Mouse (Mus musculus) left cerebral cortex, adult 9 months (tissue): Measurements from ENCODE around the gene Creb5.
A peak's percentile ranks its signal among the peaks of the same experiment; 100 is the strongest.
"Not testable (repeated sequence)": the region's sequence is repeated elsewhere in the genome, so short reads cannot be mapped to it uniquely, and the experiment has no call there.

ENCODE experiments used
- DNase-seq, 2 experiments: peaks; one replicate each; pipeline ENCODE4 v3.0.0; 2022; ENCODE audit warnings: low spot score in 2 of 2

Gene Creb5

GRCm38 (mm10) chr6:53319543-53320325 is 32.7 kb downstream of the Creb5 start:
- DNase-seq, result peak in 1 of 2 experiments; percentile 4

- no peak for DNase-seq
Observed at GRCm38 (mm10) chr6:53337398-53337797, 50.3 kb downstream of the Creb5 start.

GRCm38 (mm10) chr6:53352311-53352960 is 65.4 kb downstream of the Creb5 start:
- DNase-seq, result no peak

- no peak for DNase-seq
Observed at GRCm38 (mm10) chr6:53356328-53356727, 69.3 kb downstream of the Creb5 start.

- no peak for DNase-seq
Observed at GRCm38 (mm10) chr6:53363535-53363934, 76.5 kb downstream of the Creb5 start.

GRCm38 (mm10) chr6:53363981-53364391 is 76.9 kb downstream of the Creb5 start:
- DNase-seq, result no peak

GRCm38 (mm10) chr6:53369147-53369546 is 82.1 kb downstream of the Creb5 start:
- no peak for DNase-seq

- DNase-seq, result no peak
Observed at GRCm38 (mm10) chr6:53369928-53370327, 82.9 kb downstream of the Creb5 start.

- DNase-seq, result no peak
Observed at GRCm38 (mm10) chr6:53371962-53372361, 84.9 kb downstream of the Creb5 start.

- DNase-seq, result no peak
Observed at GRCm38 (mm10) chr6:53374315-53374941, 87.4 kb downstream of the Creb5 start.

GRCm38 (mm10) chr6:53389277-53389676 is 102.2 kb downstream of the Creb5 start:
- no peak for DNase-seq

GRCm38 (mm10) chr6:53390413-53390812 is 103.3 kb downstream of the Creb5 start:
- DNase-seq, result peak in 1 of 2 experiments; percentile 33

GRCm38 (mm10) chr6:53394026-53394425 is 107.0 kb downstream of the Creb5 start:
- no peak for DNase-seq

- DNase-seq, result no peak
Observed at GRCm38 (mm10) chr6:53395208-53395607, 108.1 kb downstream of the Creb5 start.

- peak in 1 of 2 experiments; percentile 12 for DNase-seq
Observed at GRCm38 (mm10) chr6:53396421-53396820, 109.4 kb downstream of the Creb5 start.

- no peak for DNase-seq
Observed at GRCm38 (mm10) chr6:53397797-53398196, 110.7 kb downstream of the Creb5 start.

- DNase-seq, result no peak
Observed at GRCm38 (mm10) chr6:53398297-53399140, 111.4 kb downstream of the Creb5 start.

- no peak for DNase-seq
Observed at GRCm38 (mm10) chr6:53401364-53401763, 114.3 kb downstream of the Creb5 start.

GRCm38 (mm10) chr6:53402551-53402950 is 115.5 kb downstream of the Creb5 start:
- DNase-seq, result not testable (repeated sequence)

GRCm38 (mm10) chr6:53409183-53409582 is 122.1 kb downstream of the Creb5 start:
- DNase-seq, result no peak

- DNase-seq, result no peak
Observed at GRCm38 (mm10) chr6:53421345-53421744, 134.3 kb downstream of the Creb5 start.

GRCm38 (mm10) chr6:53429368-53429767 is 142.3 kb downstream of the Creb5 start:
- DNase-seq, result no peak
